Mouse (Mus musculus) cerebellum, adult 2 months (tissue): ENCODE results near the gene Gpx2.

Experiments used
- CTCF ChIP-seq: fragments of 200-500 bp; IDR thresholded peaks from 2 replicates; pipeline ENCODE4 v1.5.1; 2011; ENCODE audit warnings: low read depth, mild to moderate bottlenecking, control low read depth, low read length, moderate library complexity, borderline replicate concordance; ENCODE audit not compliant: insufficient read depth
- POLR2A ChIP-seq: fragments of 200-500 bp; IDR thresholded peaks from 2 replicates; pipeline ENCODE4 v1.6.1; 2011; ENCODE audit warnings: low read length, control low read depth, borderline replicate concordance; ENCODE audit not compliant: insufficient read depth

GRCm38 (mm10) chr12:76765901-76766630 is 29.3 kb downstream of the Gpx2 start:
- no peak for TF ChIP-seq CTCF
- TF ChIP-seq POLR2A = no peak
